Mouse (Mus musculus) heart, adult 2 months (tissue): ENCODE results near the gene Grin2d.

ENCODE experiments used
- CTCF ChIP-seq: fragments of 200-600 bp; IDR thresholded peaks from 2 replicates; pipeline ENCODE4 v1.8.1; 2022; ENCODE audit warnings: antibody characterized with exemption, mild to moderate bottlenecking, moderate library complexity
- EP300 ChIP-seq: fragments of 200-500 bp; IDR thresholded peaks from 2 replicates; pipeline ENCODE4 v1.6.1; 2011; ENCODE audit warnings: low read depth, low read length, control low read depth; ENCODE audit not compliant: insufficient read depth
- POLR2A ChIP-seq: fragments of 200-500 bp; IDR thresholded peaks from 2 replicates; pipeline ENCODE4 v1.6.1; 2011; ENCODE audit warnings: mild to moderate bottlenecking, low read depth, low read length, control low read depth; ENCODE audit not compliant: insufficient read depth

GRCm38 (mm10) chr7:45915011-45915410 lies 36.8 kb upstream of the Grin2d start:
- TF ChIP-seq POLR2A (no peak), EP300 (no peak), CTCF (no peak)
